Mouse (Mus musculus) adrenal gland, adult 2 months (tissue): Measurements from ENCODE around the gene Mitf. TPM values are rescaled to one million over a fixed set of nuclear protein-coding genes. Genes with fewer than 3 reads are reported as not detected.

Source experiments
- DNase-seq: peaks from one replicate; pipeline ENCODE4 v3.0.0; 2021
- polyA plus RNA-seq: library from polyadenylated mRNA; depleted of rRNA; stranded (reverse); fragments of >200 nt; gene quantifications from 2 replicates; pipeline ENCODE4 v1.2.3, GENCODE M21; 2012; rRNA removed
- total RNA-seq, 2 experiments: library from RNA; stranded (reverse); gene quantifications; 2 replicates each; pipeline ENCODE4 v1.2.3; 2021

Gene Mitf
- total and polyA plus RNA-seq, 3 experiments, result 4.1 to 8.8 (median 8.6) TPM

GRCm38 (mm10) chr6:98046295-98047108, 239.7 kb downstream of the Mitf start:
- DNase-seq, result no peak

- DNase-seq, result no peak
Measured at GRCm38 (mm10) chr6:98047741-98048140, 240.9 kb downstream of the Mitf start.

- DNase-seq, result no peak
Measured at GRCm38 (mm10) chr6:98048671-98049438, 242.0 kb downstream of the Mitf start.

- no peak for DNase-seq
Measured at GRCm38 (mm10) chr6:98049551-98049950, 242.7 kb downstream of the Mitf start.

DNA sequence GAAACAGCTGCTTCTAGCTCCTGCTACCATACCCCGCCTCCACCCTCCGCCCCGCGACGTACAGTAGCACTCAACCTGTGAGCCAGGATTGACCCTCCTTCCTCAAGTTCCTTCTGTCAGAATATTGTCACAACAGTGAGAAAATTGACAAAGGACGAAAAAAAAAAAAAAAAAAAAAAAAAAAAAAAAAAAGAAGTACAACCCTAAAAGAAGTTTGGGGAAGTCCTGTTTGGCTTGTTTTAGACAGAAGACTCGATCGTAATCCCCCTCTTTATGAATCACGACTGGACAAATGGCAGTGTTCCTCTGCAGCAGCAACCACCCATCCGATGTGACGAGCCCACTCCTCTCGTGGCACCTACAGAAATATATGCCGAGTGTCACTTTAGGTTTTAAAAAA, 255.0 kb downstream of the Mitf start:
- no peak for DNase-seq

DNA sequence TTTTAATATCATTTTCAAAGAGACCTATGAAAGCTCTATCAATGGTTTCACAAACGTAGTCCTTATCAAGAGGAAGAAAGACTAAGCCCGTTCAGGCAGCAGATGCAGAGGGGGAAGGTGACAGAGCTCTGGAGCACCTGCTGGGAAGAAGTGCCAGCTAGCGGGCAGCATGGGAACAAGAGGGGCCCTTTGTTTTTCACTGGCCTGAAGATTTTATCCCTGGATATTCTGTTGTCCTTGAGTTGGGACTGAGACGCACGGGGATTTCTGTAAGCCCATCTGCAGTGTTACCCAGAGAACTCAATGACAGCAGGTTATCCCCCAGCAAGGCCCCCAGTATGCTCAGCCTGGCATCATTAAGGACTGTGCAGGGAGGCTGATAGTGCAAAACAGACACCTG, 258.1 kb downstream of the Mitf start:
- no peak for DNase-seq

DNA sequence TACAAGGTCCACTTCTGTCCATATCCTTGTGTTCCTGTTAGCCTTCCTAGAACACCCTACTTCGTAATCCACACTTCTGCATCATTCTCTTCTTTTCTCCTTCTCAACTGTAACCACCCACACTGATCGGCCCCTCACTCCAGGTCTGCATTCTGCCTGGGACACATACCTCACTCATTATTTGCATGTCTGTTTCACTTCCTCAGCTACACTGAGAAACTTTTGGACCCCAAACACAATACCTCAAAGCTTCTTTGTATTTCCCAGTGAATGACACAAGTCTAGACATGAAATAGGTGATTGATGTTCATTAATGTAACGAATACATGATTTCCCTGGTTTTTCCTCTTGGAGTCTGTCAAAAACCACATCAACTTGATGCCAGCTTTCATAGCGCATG, 259.6 kb downstream of the Mitf start:
- no peak for DNase-seq

Other genes starting within 250 kb of the Mitf start
- gene Frmd4b, start 189.5 kb upstream of the Mitf start, total RNA-seq, result 10 to 100 TPM; 16.8 to 22.7 TPM
- gene Frmd4b, start 189.5 kb upstream of the Mitf start, polyA plus RNA-seq, result 4.1 and 4.7 TPM in 2 replicates